Comparison of ENCODE assay signal across 16 mouse cellular contexts in the genomic region with DNA sequence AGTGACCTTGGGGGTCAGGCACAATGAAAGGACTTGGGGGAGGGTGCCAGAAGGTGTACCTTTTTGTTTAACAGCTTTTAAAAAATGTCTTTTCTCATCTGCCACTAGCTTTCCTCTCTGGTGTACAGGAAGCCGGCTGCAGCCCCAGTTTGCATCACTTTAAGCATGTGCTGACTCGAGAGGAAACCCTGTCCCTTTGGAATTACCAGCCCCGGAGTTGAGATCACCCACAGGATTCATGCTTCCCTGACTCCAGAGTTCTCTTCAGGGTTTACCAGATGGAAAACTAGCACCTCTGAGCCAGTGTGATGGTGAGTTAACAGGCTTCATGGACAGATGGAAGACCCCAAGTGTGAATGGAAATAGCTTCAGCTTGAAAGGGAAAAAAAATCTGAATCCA.
"Had no signal": no experiment of that assay in that cellular context is flagged by ENCODE, and none has a peak within 500 bp of the region (broad histone marks: within the 10 kb centered on the region; RNA-seq: fewer than 3 reads in every experiment).

No protein-coding gene starts in this region.

- H3K4me3 ChIP-seq: neural tube, embryonic 13.5 days; neural tube, embryonic 15.5 days; stomach, embryonic 15.5 days had no signal

- H3K36me3 ChIP-seq: neural tube, embryonic 13.5 days; neural tube, embryonic 15.5 days; stomach, embryonic 15.5 days had no signal

- H3K27me3 ChIP-seq: neural tube, embryonic 13.5 days; neural tube, embryonic 15.5 days; stomach, embryonic 15.5 days had no signal

- H3K9ac ChIP-seq: neural tube, embryonic 13.5 days; neural tube, embryonic 15.5 days; stomach, embryonic 15.5 days had no signal

- H3K4me2 ChIP-seq: neural tube, embryonic 13.5 days; neural tube, embryonic 15.5 days; stomach, embryonic 15.5 days had no signal

- H3K27ac ChIP-seq: neural tube, embryonic 13.5 days; neural tube, embryonic 15.5 days; stomach, embryonic 15.5 days; stomach, postnatal 0 days had no signal

- DNase-seq: retina, postnatal 1 day; right cerebral cortex, adult 18-20 months; right cerebral cortex, postnatal 14 days; right cerebral cortex, postnatal 25 days; right cerebral cortex, postnatal 4 days; spleen, adult 18-20 months; thymus, adult 18-20 months; thymus, adult 2 months; thymus, postnatal 14 days; thymus, postnatal 25 days; thymus, postnatal 36 days; thymus, postnatal 4 days had no signal

- H3K9me3 ChIP-seq: neural tube, embryonic 13.5 days; neural tube, embryonic 15.5 days; stomach, embryonic 15.5 days had no signal

- H3K4me1 ChIP-seq: neural tube, embryonic 13.5 days; neural tube, embryonic 15.5 days; stomach, embryonic 15.5 days had no signal
